Mouse (Mus musculus) spleen, embryonic (tissue): ENCODE data around the gene Rab36.

Source experiments
- CTCF ChIA-PET: fragments of 350-600 bp; sonication (Branson Sonifier 250); formaldehyde crosslinking; loops from one replicate; lab custom pipeline; 2022; lab: Charles Lee

The Rab36 gene

DNA sequence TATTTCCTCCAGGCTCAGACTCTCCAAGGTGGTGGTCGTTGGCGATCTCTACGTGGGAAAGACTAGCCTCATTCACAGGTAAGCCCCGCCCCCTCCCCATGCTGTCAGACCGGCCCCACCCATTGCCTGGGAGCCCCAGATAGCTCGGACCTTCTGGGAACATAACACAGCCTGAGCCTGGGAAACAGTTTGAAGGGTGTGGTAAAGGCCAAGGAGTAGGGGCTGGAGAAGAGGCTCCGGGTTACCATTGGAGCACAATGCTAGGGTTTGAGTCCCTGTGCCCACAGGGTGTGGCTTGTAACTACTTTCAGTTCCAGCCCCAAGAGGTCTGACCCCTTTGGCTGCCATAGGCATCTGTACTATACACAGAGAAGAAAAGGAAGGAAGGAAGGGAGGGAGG lies 7.6 kb downstream of the Rab36 start:
- CTCF ChIA-PET = no interaction called here

DNA sequence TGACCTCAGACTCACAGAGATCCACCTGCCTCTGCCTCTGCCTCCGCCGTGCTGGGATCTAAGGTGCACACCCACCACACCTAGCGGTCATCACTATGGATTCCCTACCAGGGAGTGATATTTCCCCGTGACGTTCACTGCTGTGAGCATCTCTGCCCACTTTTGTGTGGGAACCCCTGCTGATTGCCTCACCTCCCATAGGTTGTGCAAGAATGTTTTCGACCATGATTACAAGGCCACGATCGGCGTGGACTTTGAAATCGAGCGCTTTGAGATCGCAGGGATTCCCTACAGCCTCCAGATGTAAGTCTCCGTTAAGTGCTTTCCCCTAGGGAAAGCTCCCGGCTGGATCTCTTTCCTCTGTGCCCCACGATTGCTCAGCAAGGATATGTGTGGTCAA lies 9.0 kb downstream of the Rab36 start:
- CTCF ChIA-PET = no interaction called here

DNA sequence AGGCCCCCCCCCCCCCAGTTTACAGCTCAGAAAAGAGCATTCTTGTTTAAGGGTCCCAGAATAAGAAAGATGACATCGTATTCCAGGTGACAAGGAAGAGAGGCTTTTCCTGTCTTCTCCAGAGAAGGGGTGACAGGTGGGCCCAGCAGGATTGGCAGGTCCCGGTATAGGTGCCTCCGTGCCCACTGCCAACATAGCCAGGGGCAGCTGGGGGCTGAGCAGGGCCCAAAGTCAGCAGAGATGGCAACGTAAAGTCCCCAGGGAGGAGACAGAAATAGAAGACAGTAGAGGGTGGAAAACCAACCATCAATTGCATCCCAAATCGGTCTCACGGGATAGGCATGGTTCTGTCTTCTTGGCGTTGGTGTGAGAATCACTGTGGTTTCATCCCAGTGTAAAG lies 11.9 kb downstream of the Rab36 start:
- CTCF ChIA-PET = no interaction called here

DNA sequence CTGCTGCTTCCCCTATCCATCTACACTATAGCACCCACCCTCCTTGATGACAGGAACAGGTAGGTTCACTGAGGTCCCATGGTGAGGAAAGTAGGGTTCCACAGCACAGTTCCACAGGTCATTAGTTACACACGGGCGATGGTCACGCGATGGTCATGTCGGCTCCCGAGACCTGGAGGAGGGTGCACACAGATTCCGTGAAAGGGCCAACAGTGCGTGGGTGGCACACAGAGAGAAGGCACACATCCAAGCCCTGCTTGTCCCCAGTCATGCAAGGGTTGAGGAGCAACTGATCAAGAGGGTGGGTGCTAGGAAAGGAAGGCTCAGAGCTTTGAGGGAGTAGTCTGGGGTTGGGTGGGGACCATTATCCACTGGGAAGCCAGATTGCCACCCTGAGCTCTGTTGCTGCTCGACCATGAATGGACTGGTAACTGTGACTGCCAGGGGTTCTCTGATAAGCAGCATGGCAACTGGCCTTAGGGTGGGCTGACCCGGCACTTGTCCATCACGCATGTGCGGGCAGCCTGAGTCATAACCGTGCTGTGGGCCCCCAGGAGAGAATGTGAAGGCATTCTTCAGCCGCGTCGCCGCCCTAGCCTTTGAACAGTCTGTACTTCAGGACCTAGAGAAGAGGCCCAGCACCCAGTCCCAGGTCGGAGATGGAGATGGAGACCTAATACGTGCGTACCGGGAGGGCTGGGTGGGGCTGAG lies 14.7 kb downstream of the Rab36 start:
- CTCF ChIA-PET = no interaction called here

DNA sequence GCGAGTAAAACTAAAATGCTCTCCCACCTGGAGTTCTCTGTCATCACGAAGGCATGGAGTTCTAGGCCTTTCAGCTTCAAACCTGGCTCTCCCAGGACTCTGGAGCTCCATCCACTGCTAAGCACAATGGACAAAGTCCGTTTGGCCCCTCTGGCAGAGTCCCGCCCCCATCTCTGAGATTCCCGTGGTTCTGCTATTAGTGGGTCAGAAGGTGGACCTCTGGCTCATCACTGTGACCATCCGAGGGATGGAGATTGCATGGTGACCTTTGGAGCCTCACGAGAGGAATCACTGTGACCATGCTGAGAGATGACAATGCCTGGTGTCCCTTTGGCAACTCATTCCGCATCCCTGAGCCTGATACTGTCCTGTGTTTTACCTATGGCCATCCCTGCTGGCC lies 16.0 kb downstream of the Rab36 start:
- CTCF ChIA-PET = interaction anchor here (1.0 kb wide), 1 partner anchor 98 kb away, joined by 3 read pairs; no protein-coding TSS in a partner anchor

DNA sequence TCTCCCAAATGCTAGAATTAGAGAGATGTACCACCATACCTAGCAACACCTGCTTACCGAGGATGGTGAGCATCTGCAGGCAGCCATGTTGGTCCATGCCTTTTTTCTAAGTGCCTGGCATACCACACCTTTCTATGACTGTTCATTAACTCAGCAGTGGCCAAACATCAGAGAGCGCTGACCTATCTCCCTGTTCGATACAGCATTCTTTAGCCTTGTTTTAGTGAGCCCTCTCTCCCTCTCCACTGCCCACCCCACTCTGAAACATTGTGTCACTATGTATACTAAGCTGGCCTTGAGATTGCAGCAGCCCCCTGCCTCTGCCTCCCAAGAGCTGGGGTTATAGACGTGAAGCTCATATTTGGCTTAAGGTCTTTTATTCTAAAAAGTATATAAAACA lies 16.8 kb downstream of the Rab36 start:
- CTCF ChIA-PET = interaction anchor here (0.6 to 0.7 kb wide), 2 partner anchors 80 to 322 kb away, joined by 3 read pairs; no protein-coding TSS in a partner anchor

DNA sequence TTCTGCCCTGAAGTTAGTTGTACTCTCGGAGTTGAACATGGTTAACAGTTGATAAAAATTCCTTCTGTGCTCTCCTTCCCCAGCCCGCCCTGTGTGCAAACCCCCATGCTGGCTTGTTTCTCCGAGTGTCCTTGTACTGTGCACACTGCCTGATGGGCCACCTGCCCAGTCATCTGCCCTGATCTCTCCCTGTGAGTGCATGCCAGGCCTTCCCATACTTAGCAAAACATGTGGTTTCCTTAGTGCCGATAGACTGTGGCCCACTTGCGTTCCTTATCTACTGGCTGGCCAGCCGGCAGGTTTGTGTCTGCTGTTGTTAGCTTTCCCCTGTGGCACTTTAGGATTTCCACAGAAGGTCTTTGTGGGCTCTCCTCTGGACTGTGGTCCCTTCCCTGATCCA lies 17.3 kb downstream of the Rab36 start:
- CTCF ChIA-PET = interaction anchor here (0.6 to 0.7 kb wide), 2 partner anchors 79 to 322 kb away, joined by 3 read pairs; no protein-coding TSS in a partner anchor

DNA sequence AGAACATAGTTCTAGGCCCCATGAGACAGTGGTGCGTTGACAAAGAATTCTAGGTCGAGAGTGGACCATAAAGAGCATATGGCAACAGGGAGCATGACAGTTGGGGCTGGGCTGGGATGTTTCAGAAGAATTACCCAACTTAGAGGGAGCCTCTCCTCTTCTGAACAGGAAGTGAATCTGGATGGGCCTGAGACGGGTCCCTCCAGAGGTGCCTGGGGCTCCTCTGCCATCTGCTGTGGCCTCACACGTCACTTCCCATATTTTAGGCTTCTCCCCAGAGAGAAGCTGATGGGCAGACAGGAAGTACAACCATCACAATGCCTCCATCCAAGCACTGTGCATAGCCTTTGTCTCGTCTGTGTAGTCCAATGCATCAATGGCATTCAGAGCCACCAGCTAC lies 18.8 kb downstream of the Rab36 start:
- CTCF ChIA-PET = no interaction called here

DNA sequence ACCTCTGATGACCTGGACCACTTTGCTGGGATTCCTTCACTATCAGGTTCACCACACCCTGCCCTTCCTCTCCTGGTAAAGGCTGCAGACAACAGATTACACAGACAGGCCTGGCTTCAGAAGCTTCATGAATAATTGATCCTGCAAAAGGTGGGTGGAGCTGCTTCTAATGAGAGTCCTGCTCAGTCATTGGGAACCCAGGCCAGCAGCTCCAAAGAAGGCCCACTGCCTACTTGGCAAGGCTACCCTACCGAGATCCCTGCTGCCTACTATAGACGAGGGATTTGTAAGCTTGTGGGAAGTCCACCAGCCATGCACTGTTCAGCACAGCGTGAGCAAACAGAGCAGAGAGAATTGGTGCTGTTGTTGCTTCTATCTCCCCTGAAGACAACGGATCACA lies 19.4 kb downstream of the Rab36 start:
- CTCF ChIA-PET = no interaction called here

DNA sequence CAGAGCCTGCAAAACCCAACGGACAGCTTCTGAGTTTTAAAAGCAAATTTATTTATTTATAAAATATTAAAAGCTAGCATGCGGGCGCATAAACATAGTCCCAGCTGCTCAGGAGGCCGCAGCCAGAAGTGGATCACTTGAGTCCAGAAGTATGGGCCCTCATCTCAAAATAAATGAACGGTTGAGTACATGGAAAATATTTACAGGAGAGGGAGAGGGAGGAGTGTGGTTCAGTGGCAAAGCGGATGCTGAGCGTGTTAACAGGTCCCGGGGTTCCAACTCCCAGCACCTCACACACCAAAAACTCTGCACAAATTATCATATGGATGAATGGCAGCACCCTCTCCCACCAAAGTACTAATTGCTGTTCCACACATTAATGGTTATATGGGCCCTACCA lies 21.5 kb downstream of the Rab36 start:
- CTCF ChIA-PET = interaction anchor here (0.6 to 0.7 kb wide), 2 partner anchors 14 to 1179 kb away, joined by 4 to 27 read pairs; partner anchors contain the start of gene Prmt2

DNA sequence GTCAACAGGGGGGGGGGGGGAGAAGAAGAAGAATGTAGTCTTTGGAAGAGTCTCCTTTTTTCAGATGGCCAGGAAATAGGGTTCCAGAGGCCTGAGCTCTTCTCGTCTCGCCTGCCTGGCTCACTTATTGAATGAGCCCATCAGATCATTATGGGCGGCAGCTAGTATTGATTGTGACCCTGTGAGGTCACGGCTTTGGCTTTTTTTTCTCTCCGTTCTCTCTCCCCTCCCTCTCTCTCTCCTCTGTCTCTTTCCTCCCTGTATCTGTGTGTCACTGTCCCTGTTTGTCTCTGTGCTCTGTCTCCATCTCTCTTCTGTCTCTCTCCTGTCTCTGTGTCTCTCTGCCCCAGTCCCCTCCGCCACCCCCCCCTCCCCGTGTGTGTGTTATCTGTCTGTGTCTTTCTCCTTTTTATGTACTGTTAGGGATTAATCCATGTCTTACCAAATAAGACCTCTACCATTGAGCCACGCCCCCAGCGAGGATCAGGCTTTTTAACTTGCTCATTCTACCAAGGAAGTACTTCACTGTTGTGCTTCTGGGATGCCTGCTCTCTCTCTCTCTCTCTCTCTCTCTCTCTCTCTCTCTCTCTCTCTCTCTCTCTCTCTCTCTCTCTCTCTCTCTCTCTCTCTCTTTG lies 22.0 kb downstream of the Rab36 start:
- CTCF ChIA-PET = interaction anchor here (0.6 to 1.6 kb wide), 6 partner anchors 14 to 1179 kb away, joined by 3 to 27 read pairs (median 5); partner anchors contain the start of gene Prmt2

DNA sequence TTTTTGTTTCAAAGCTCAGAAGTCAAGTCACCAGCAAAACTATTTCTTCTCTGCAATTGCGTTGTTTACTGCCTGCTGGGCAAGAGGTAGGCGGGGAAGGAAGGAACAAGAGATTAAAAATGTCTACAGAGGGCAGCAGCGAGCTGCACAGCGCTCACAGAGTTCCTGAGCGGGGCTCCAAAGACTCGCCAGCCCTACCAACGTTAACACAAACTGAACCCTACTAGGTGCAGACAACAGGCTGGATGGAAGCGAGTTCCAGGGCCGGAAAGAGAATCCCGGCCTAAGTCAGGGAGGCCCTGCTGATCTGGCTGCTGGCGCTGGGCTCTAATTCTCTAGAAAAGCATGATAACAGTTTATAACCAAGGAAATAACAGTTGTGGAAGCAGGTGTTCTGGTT lies 22.5 kb downstream of the Rab36 start:
- CTCF ChIA-PET = interaction anchor here (0.7 to 1.6 kb wide), 4 partner anchors 13 to 527 kb away, joined by 3 to 12 read pairs (median 5); no protein-coding TSS in a partner anchor

DNA sequence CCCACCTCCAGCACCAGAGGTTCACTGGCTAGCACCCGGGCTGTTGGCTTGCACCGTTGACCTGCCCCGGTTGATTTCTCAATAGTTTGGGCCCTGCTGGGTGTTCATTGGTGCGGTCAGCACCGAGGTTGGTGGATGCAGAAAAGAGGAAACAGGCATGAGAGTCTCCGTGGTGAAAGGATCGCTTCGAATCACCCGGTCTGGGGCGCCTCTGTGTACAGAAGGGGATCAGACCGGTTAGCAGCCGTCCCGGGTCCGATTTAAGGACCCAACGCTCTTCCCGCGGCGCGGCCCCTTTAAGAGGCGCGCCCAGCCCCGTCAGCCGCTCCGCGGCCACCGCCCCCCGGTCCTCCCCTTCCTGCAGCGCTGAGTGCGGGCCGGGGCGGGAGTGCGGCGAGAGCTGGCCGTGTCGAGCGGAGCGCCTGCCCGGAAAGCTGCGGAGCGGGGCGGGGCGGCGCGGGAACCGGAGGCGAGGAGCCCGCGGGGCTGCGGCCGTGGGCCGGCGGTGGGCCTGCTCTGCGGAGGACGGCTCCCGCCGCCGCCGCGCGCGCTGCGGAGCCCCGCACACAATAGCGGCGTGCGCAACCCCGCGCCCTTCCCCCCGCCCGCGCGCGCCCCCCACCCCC lies 23.5 kb downstream of the Rab36 start, which contains the start of gene Bcr:
Gene Bcr, plus strand, starts transcription at position 376 of the 626 bp plus-strand sequence.
- CTCF ChIA-PET = interaction anchor here (0.9 to 1.6 kb wide), 4 partner anchors 13 to 91 kb away, joined by 3 to 12 read pairs (median 5); no protein-coding TSS in a partner anchor

DNA sequence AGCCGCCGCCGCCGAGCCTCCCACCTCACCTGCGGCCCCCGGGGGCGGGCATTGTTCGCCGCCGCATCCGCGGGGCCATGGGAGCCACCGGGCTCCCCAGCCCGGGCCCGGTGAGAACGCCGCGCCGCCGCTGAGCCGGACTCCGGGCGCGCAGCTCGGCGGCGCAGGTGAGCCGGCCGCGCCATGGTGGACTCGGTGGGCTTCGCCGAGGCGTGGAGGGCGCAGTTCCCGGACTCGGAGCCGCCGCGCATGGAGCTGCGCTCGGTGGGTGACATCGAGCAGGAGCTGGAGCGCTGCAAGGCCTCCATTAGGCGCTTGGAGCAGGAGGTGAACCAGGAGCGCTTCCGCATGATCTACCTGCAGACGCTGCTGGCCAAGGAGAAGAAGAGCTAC lies 24.0 kb downstream of the Rab36 start:
- CTCF ChIA-PET = interaction anchor here (0.5 to 1.1 kb wide), 3 partner anchors 45 to 90 kb away, joined by 3 to 5 read pairs (median 5); no protein-coding TSS in a partner anchor

DNA sequence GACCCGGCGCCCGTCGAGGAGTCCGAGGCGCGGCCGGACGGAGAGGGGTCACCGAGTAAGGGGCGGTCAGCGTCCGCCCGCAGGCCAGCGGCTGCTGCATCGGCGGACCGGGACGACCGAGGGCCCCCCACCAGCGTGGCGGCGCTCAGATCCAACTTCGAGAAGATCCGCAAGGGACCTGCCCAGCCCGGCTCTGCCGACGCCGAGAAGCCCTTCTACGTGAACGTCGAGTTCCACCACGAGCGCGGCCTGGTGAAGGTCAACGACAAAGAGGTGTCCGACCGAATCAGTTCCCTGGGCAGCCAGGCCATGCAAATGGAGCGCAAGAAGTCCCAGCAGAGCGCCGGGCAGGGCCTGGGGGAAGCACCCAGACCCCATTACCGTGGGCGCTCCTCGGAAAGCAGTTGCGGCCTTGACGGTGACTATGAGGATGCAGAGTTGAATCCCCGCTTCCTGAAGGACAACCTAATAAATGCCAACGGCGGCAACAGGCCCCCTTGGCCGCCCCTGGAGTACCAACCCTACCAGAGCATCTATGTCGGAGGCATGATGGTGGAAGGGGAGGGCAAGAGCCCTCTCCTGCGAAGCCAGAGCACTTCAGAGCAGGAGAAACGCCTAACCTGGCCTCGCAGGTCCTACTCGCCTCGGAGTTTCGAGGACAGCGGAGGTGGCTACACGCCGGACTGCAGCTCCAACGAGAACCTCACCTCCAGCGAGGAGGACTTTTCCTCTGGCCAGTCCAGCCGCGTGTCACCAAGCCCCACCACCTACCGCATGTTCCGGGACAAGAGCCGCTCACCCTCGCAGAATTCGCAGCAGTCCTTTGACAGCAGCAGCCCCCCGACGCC lies 24.7 kb downstream of the Rab36 start:
- CTCF ChIA-PET = interaction anchor here (0.5 to 1.5 kb wide), 4 partner anchors 44 to 90 kb away, joined by 3 to 5 read pairs (median 4); no protein-coding TSS in a partner anchor

DNA sequence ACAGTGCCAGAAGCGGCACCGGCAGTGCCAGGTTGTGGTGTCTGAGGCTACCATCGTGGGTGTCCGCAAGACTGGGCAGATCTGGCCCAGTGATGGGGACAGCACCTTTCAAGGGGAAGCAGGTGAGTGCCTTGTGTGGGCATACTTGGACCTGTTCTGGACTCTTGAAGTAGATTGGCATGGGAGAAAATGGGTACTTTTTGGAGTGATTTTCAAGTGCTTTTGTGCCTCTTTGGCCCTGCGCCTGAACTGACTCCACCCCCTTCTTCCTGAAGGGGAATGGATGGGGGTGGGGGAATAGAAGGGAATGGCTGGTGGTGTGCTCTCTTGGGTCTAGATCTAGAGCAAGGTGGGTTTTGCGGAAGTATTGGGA lies 25.3 kb downstream of the Rab36 start:
- CTCF ChIA-PET = interaction anchor here (1.5 kb wide), 1 partner anchor 89 kb away, joined by 3 read pairs; no protein-coding TSS in a partner anchor

DNA sequence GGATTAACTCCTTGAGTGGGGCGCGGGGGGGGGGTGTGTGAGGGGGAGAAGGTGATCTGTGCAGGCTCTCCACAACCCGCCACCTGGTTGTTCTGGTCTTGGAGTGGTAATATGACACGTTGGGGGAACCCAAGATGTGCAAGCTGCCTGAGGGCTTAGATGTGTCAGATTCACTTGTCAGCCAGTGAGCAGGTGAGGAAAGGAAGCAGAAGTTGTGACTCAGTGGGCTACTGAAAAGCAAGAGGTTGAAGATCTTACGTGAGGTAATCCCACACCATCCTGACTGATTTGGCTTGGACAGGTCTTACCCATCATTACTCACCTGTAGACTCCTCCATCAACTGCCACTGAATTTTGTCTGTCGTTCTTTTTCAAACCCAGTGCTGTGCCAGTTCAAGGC lies 25.8 kb downstream of the Rab36 start:
- CTCF ChIA-PET = interaction anchor here (1.5 kb wide), 1 partner anchor 89 kb away, joined by 3 read pairs; no protein-coding TSS in a partner anchor

DNA sequence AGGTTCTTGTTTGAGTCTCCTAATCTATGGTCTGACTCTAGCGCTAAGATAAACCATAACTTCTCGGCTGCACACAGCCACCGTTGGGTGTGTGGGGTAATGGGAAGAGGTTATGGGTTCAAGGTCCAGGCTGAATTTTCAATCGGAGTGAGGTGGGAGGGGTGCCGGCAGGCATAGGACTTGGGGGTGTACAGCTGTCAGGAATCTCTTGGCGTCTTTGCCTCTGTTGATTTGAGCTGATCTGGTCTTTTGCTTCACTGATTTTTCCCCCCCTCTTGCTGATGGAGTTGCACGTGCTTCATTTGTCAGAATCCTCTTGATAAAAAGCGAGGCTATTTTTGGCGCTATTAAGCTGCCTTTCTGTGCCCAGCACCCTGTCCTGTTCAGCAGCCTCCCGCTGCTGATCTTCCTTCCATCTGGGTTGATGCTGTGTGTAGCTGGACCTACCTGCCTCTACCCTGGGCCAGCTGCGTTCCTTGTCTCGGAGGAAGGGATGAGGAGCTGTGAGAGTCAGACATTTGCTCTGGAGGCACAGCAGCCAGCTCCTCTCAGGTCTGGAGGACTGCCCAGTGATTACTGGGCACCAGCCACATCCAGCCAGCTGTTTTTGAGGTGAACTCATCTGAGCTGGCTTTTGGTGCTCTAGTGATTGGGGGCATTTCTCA lies 26.6 kb downstream of the Rab36 start:
- CTCF ChIA-PET = interaction anchor here (0.6 to 1.5 kb wide), 2 partner anchors 88 to 888 kb away, joined by 3 to 5 read pairs; no protein-coding TSS in a partner anchor

DNA sequence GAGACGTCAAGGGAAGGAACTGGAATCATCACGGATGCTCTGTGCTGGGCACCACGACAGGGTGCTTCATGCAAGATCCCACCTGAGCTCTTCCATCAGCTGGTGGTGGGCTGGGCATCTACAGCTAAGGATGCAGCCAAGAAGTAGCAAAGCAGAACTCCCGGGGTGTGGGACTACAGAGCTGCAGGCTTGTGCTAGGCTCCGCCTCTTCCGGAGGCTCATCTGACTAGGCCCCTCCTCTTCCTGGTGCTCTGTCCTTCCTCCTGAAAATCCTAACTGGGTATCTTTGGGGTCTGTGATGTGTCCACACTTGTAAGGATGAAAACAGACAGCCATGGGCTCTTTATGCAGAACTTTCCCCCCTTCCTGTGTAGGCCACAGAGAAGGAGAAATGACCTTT lies 28.8 kb downstream of the Rab36 start:
- CTCF ChIA-PET = no interaction called here

DNA sequence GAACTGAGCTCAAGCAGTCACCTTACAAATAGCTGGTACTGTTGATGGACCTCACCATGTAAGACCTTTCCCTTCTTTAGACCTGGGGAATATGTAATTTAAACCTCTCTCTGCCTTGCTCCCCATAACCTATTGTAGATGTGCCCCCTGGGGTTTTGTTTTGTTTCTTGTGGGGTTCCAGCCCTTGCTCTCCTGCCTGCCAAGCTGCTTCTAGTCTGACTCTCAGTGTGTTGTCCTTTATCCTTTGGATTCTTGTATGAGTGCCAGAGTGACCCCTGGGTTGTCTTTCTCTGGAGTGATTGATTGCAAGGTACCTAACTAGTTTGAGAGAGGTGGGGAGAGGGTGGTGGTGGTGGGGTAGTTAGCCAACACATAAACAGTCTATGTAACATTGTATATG lies 30.6 kb downstream of the Rab36 start:
- CTCF ChIA-PET = no interaction called here
